Mouse (Mus musculus) CH12.LX (cell line): ENCODE measurements at regions not wholly inside any gene's neighbourhood (a gene's known extent, or its start where the extent isn't known, plus 50 kb on each side); places are given as distances from the start of the nearest gene placed in this dataset.

Experiments used
- DNase-seq: peaks from one replicate; pipeline ENCODE4 v3.0.0-alpha.2; 2013; ENCODE audit errors: extremely low read depth
- H3K27ac ChIP-seq: 2 replicates; pipeline ENCODE4 v1.5.1; 2012; ENCODE audit warnings: low read depth, mild to moderate bottlenecking, control low read depth, moderate library complexity; ENCODE audit not compliant: insufficient read depth
- H3K27me3 ChIP-seq: replicated peaks from 2 replicates; pipeline ENCODE3; 2012; ENCODE audit warnings: inconsistent platforms
- H3K36me3 ChIP-seq, 2 experiments: replicated peaks in 1 of 2; 2 replicates each; pipeline versions ENCODE3 to v1.6.1; 2012; ENCODE audit warnings: inconsistent platforms in 1 of 2, low read length in 1 of 2, mild to moderate bottlenecking in 1 of 2, mixed read lengths in 1 of 2, moderate library complexity in 1 of 2; ENCODE audit not compliant: control insufficient read depth in 1 of 2, insufficient read depth in 1 of 2
- H3K4me1 ChIP-seq, 2 experiments: 2 replicates each; pipeline ENCODE4 v1.6.1; 2012; ENCODE audit warnings: inconsistent platforms in 1 of 2, moderate library complexity in 1 of 2; ENCODE audit not compliant: insufficient read depth in 2 of 2, control insufficient read depth in 1 of 2
- H3K4me2 ChIP-seq: 2 replicates; pipeline ENCODE4 v1.6.1; 2012; ENCODE audit warnings: low read depth, mild to moderate bottlenecking, control low read depth; ENCODE audit not compliant: poor library complexity, insufficient read depth, severe bottlenecking
- H3K4me3 ChIP-seq, 3 experiments: fragments of 150-350 bp in 1 of 3; sonication (generic) in 1 of 3; replicated peaks in 1 of 3; 2 replicates each; pipeline versions ENCODE3 to v1.5.1; 2011 to 2012; ENCODE audit warnings: low read depth in 2 of 3, low read length in 2 of 3, mild to moderate bottlenecking in 2 of 3, moderate library complexity in 2 of 3, control low read depth in 1 of 3, improper control_type of control experiment in 1 of 3, inconsistent platforms in 1 of 3, mixed read lengths in 1 of 3; ENCODE audit not compliant: poor library complexity in 1 of 3
- H3K79me2 ChIP-seq: replicated peaks from 2 replicates; pipeline ENCODE4 v1.6.1; 2012; ENCODE audit warnings: mild to moderate bottlenecking, moderate library complexity; ENCODE audit not compliant: control insufficient read depth, poor library complexity, insufficient read depth, severe bottlenecking; ENCODE audit errors: extremely low read depth
- H3K9ac ChIP-seq: 2 replicates; pipeline ENCODE4 v1.6.1; 2012; ENCODE audit warnings: low read depth, mild to moderate bottlenecking, control low read depth, moderate library complexity; ENCODE audit not compliant: insufficient read depth
- H3K9me3 ChIP-seq: replicated peaks from 2 replicates; pipeline ENCODE3; 2012; ENCODE audit warnings: low read length, inconsistent platforms, mixed read lengths
- BHLHE40 ChIP-seq: IDR thresholded peaks from 2 replicates; pipeline ENCODE4 v1.6.1; 2011; ENCODE audit warnings: mild to moderate bottlenecking, low read depth, low read length, improper control_type of control experiment
- CHD1 ChIP-seq: IDR thresholded peaks from 2 replicates; pipeline ENCODE4 v1.6.1; 2012; ENCODE audit warnings: low read depth, low read length, improper control_type of control experiment, inconsistent platforms
- CHD2 ChIP-seq: IDR thresholded peaks from 2 replicates; pipeline ENCODE4 v1.6.1; 2011; ENCODE audit warnings: low read length, improper control_type of control experiment
- CTCF ChIP-seq, 2 experiments: IDR thresholded peaks in 1 of 2; conservative IDR thresholded peaks in 1 of 2; 2 replicates each; pipeline ENCODE4 v1.5.1; 2011 to 2012; ENCODE audit warnings: low read depth in 2 of 2, low read length in 2 of 2, improper control_type of control experiment in 1 of 2, inconsistent platforms in 1 of 2, mild to moderate bottlenecking in 1 of 2, moderate library complexity in 1 of 2
- E2F4 ChIP-seq: IDR thresholded peaks from 2 replicates; pipeline ENCODE4 v1.6.1; 2011; ENCODE audit warnings: low read depth, low read length, improper control_type of control experiment; ENCODE audit not compliant: insufficient replicate concordance
- ELF1 ChIP-seq: IDR thresholded peaks from 2 replicates; pipeline ENCODE4 v1.6.1; 2014; ENCODE audit warnings: low read depth, mild to moderate bottlenecking, inconsistent platforms, low read length, improper control_type of control experiment
- EP300 ChIP-seq: IDR thresholded peaks from 2 replicates; pipeline ENCODE4 v1.6.1; 2011; ENCODE audit warnings: low read length, improper control_type of control experiment
- IRF4 ChIP-seq: IDR thresholded peaks from 2 replicates; pipeline ENCODE4 v1.6.1; 2014; ENCODE audit warnings: low read depth, mild to moderate bottlenecking, inconsistent platforms, low read length, improper control_type of control experiment
- JUND ChIP-seq: conservative IDR thresholded peaks from 2 replicates; pipeline ENCODE4 v1.6.1; 2011; ENCODE audit warnings: low read depth, low read length, improper control_type of control experiment
- KAT2A ChIP-seq: IDR thresholded peaks from 2 replicates; pipeline ENCODE4 v1.6.1; 2012; ENCODE audit warnings: low read length, improper control_type of control experiment, inconsistent platforms; ENCODE audit not compliant: insufficient replicate concordance
- MAX ChIP-seq: IDR thresholded peaks from 2 replicates; pipeline ENCODE4 v1.6.1; 2011; ENCODE audit warnings: low read length, improper control_type of control experiment
- NELFE ChIP-seq: IDR thresholded peaks from 2 replicates; pipeline ENCODE4 v1.6.1; 2011; ENCODE audit warnings: low read depth, low read length, improper control_type of control experiment
- NRF1 ChIP-seq: IDR thresholded peaks from 2 replicates; pipeline ENCODE4 v1.6.1; 2014; ENCODE audit warnings: low read depth, mild to moderate bottlenecking, inconsistent platforms, low read length, improper control_type of control experiment, moderate library complexity
- PAX5 ChIP-seq: IDR thresholded peaks from 2 replicates; pipeline ENCODE4 v1.6.1; 2012; ENCODE audit warnings: low read length, inconsistent platforms, mixed read lengths
- RAD21 ChIP-seq: IDR thresholded peaks from 2 replicates; pipeline ENCODE4 v1.6.1; 2011; ENCODE audit warnings: low read depth, mild to moderate bottlenecking, low read length, improper control_type of control experiment, moderate library complexity
- RCOR1 ChIP-seq: conservative IDR thresholded peaks from 2 replicates; pipeline ENCODE4 v1.6.1; 2012; ENCODE audit warnings: low read depth, mild to moderate bottlenecking, inconsistent platforms, low read length, improper control_type of control experiment
- SIN3A ChIP-seq: IDR thresholded peaks from 2 replicates; pipeline ENCODE4 v1.6.1; 2012; ENCODE audit warnings: low read length, improper control_type of control experiment, inconsistent platforms
- SMC3 ChIP-seq: IDR thresholded peaks from 2 replicates; pipeline ENCODE4 v1.6.1; 2011; ENCODE audit warnings: low read depth, low read length, improper control_type of control experiment
- TCF12 ChIP-seq: IDR thresholded peaks from 2 replicates; pipeline ENCODE4 v1.6.1; 2014; ENCODE audit warnings: low read depth, mild to moderate bottlenecking, inconsistent platforms, low read length, improper control_type of control experiment
- USF1 ChIP-seq: IDR thresholded peaks from 2 replicates; pipeline ENCODE4 v1.6.1; 2014; ENCODE audit warnings: low read depth, mild to moderate bottlenecking, inconsistent platforms, low read length, improper control_type of control experiment
- ZC3H11A ChIP-seq: IDR thresholded peaks from 2 replicates; pipeline ENCODE4 v1.6.1; 2012; ENCODE audit warnings: low read depth, mild to moderate bottlenecking, inconsistent platforms, low read length, improper control_type of control experiment
- dilution Hi-C: fragments of 300-500 bp; cut with MboI; formaldehyde crosslinking; loops from 2 replicates; pipeline ENCODE4 v1.14.3; 2020; ENCODE audit warnings: low sequenced_read_pairs; ENCODE audit not compliant: extremely low pct_unique_long_range_greater_than_20kb, extremely low pct_ligation_motif_present
- in situ Hi-C: fragments of 300-500 bp; cut with MboI; formaldehyde crosslinking; loops from 3 replicates; pipeline ENCODE4 v1.14.3; 2019; ENCODE audit warnings: low sequenced_read_pairs, low pct_ligation_motif_present, low pct_unique_long_range_greater_than_20kb, mixed read lengths

DNA sequence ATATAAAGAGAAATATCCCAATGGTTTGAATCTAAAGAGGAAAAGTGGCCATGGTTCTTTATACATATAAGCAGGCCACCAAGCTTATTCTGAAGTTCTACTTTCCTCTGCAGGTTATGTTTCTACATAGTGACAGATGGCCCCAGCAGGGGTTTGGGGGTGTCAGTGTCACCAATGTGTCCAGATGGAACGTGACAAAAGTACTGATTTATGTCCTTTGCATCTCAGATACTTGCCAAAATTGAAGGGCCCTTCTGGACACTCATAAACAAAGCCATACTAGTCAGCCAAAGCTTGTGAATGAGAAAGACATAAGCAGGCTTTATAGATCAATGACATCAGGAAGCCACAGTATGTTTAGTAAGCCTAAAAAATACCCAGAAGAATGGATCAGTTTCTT is 190.3 kb downstream of the Etaa1 start:
- in situ Hi-C loops (no loop called here), dilution Hi-C loops (no loop called here)
- H3K4me2 ChIP-seq, result no peak overlapping the region
- H3K9me3 ChIP-seq, result no peaks in the 10 kb centered on the region
- no peak overlapping the region for H3K27ac ChIP-seq
- no peak overlapping the region for H3K4me3 ChIP-seq
- DNase-seq, result no peak
- no peaks in the 10 kb centered on the region for H3K27me3 ChIP-seq
- TF ChIP-seq PAX5, result no peak
- TF ChIP-seq RCOR1, result no peak
- TF ChIP-seq E2F4, result no peak
- TF ChIP-seq TCF12, result no peak
- no peak for TF ChIP-seq NRF1
- no peak for TF ChIP-seq MAX
- TF ChIP-seq CTCF (conservative IDR thresholded peaks at IDR 0.05 in 1 of 2, IDR thresholded peaks at IDR 0.05 in 1 of 2; ENCODE audit: low read depth in 2 of 2, low read length in 2 of 2), result no peak
- TF ChIP-seq BHLHE40, result no peak
- no peak for TF ChIP-seq SMC3
- no peak for TF ChIP-seq JUND
- no peak for TF ChIP-seq KAT2A
- no peaks in the 10 kb centered on the region for H3K36me3 ChIP-seq
- no peaks in the 10 kb centered on the region for H3K79me2 ChIP-seq
- no peaks in the 10 kb centered on the region for H3K4me1 ChIP-seq
- no peak overlapping the region for H3K9ac ChIP-seq

DNA sequence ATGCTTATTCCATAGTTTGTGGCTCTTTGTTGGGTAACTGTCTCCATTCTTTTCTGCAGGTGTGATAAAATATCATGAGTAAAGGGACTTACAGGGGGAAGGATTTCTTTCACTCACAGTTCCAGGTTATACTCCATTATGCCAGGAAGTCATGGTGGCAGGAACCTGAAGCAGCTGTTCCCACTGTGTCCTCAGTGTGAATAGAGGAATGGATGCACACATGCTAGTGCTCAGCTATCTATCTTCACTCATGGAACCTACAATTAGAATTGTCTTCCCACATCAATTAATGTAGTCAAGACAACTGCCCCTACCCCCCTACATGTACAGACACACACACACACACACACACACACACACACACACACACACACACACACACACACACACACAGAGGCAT is 189.5 kb downstream of the Etaa1 start:
- H3K79me2 ChIP-seq, result no peaks in the 10 kb centered on the region
- H3K36me3 ChIP-seq, result no peaks in the 10 kb centered on the region
- H3K9me3 ChIP-seq, result no peaks in the 10 kb centered on the region
- no peaks in the 10 kb centered on the region for H3K27me3 ChIP-seq
- no peak overlapping the region for H3K4me2 ChIP-seq
- TF ChIP-seq CHD1 (no peak), ELF1 (no peak), TCF12 (no peak), IRF4 (no peak), NELFE (no peak), CTCF (conservative IDR thresholded peaks at IDR 0.05 in 1 of 2, IDR thresholded peaks at IDR 0.05 in 1 of 2; ENCODE audit: low read depth in 2 of 2, low read length in 2 of 2) (no peak), EP300 (no peak), PAX5 (no peak), RCOR1 (no peak), SIN3A (no peak), RAD21 (no peak), ZC3H11A (no peak), CHD2 (no peak), USF1 (no peak), NRF1 (no peak)
- DNase-seq, result no peak
- H3K4me3 ChIP-seq, result no peak overlapping the region
- no peak overlapping the region for H3K9ac ChIP-seq
- no peak overlapping the region for H3K27ac ChIP-seq
- no peaks in the 10 kb centered on the region for H3K4me1 ChIP-seq
- in situ Hi-C loops (no loop called here), dilution Hi-C loops (no loop called here)
